ENCODE assay signal across 8 mouse cellular contexts in the genomic region with DNA sequence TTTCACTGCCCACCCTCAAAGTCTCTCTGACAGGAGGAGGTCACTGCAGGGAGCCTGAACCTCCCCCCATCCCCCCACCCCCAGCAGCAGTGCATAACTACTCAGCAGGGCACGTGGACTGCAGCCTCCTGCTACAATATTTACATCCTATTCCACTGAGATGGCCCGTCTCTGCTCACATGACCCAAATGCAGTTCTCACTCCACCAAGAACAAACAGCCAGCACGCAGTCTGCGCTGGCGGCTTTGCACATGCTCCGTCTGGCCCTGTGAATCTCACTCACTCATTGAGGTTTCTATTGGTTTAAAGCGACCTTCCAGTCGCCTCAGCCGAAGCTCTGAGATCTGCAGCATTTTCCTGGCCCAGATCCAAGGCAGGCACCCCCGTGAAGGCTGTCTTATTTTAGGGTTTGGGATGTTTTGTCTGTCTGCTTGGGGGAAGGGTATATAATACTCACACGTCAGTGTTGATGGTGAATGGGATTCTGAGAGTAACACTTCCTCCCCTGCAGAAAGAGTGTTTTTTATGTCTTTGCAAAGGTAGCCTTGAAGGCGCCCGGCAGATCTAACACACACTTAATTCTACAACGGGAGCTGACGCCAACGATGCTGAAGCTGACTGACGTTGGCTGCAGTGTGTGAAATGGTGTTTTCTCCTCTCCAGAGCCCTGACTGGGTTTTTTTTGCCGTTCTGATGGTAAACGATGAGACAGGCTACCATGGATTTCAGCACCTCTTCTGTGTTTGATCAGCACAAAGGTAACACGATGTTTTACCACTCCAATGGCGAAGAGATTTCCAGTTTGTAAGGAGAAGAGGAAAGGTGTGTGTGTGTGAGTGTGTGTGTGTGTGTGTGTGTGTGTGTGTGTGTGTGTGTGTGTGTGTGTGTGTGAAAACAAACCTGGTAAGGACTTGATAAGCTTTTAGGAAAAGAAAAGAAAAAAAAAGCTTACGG. TPM values are rescaled to one million over a fixed set of nuclear protein-coding genes. Genes with fewer than 3 reads are reported as not detected.
A peak's percentile ranks its signal among the peaks of the same experiment; 100 is the strongest.
DNase-seq lines count a peak whose midpoint lies in the region; ATAC-seq and TF ChIP-seq lines count a peak whose summit lies in the region.

Ankrd55 (plus strand) TSS at position 227 of the 954 bp plus-strand sequence.

- no peaks in the 10 kb centered on the region for H3K9me3 ChIP-seq in forebrain, embryonic 15.5 days
- no peaks in the 10 kb centered on the region for H3K9me3 ChIP-seq in hindbrain, postnatal 0 days (ENCODE audit: low read length)

- peak; percentile 71 for DNase-seq in ES-CJ7 (ENCODE audit: low read depth, low spot score)
- DNase-seq in cerebellum, adult 11 months = peak; percentile 31
- peak; percentile 91 for DNase-seq in hindbrain, postnatal 0 days (ENCODE audit: low spot score)
- peak; percentile 51 to 53 for DNase-seq in layer of hippocampus, postnatal 36 days
- peak; percentile 57 for DNase-seq in lung, postnatal 10 days
- DNase-seq in retina, postnatal 7 days (ENCODE audit: low read depth, low spot score) = peak; percentile 44
- peak; percentile 15 to 26 for DNase-seq in urinary bladder, postnatal 36 days (ENCODE audit: low spot score in 2 of 2)

- ATAC-seq in forebrain, embryonic 15.5 days (replicated peaks) = peak; percentile 94
- peak; percentile 96 for ATAC-seq in hindbrain, postnatal 0 days

- H3K9ac ChIP-seq in forebrain, embryonic 15.5 days (replicated peaks) = peak within 1 kb of the TSS; percentile 43
- peak within 1 kb of the TSS; percentile 48 for H3K9ac ChIP-seq in hindbrain, postnatal 0 days (replicated peaks; ENCODE audit: low read length)

- 19% methylated on average over 22 of the region's 22 CpGs for WGBS in forebrain, embryonic 15.5 days
- 15% methylated on average over 22 of the region's 22 CpGs for WGBS in hindbrain, postnatal 0 days

- peak within 1 kb of the TSS; percentile 43 for H3K4me2 ChIP-seq in forebrain, embryonic 15.5 days (replicated peaks)
- H3K4me2 ChIP-seq in hindbrain, postnatal 0 days (ENCODE audit: low read depth, low read length) = peak within 1 kb of the TSS; percentile 57

- no peaks in the 10 kb centered on the region for H3K36me3 ChIP-seq in forebrain, embryonic 15.5 days
- H3K36me3 ChIP-seq in hindbrain, postnatal 0 days (ENCODE audit: insufficient read depth, low read length) = no peaks in the 10 kb centered on the region

- H3K4me3 ChIP-seq in forebrain, embryonic 15.5 days = peak within 1 kb of the TSS; percentile 32
- H3K4me3 ChIP-seq in hindbrain, postnatal 0 days (ENCODE audit: low read length) = peak within 1 kb of the TSS; percentile 41

- H3K27ac ChIP-seq in forebrain, embryonic 15.5 days (replicated peaks) = peak within 1 kb of the TSS; percentile 78
- H3K27ac ChIP-seq in hindbrain, postnatal 0 days = peak within 1 kb of the TSS; percentile 87

- H3K27me3 ChIP-seq in forebrain, embryonic 15.5 days = no peaks in the 10 kb centered on the region
- H3K27me3 ChIP-seq in hindbrain, postnatal 0 days (ENCODE audit: insufficient read depth, low read length) = no peaks in the 10 kb centered on the region

- no peak for TF ChIP-seq CTCF in hindbrain, postnatal 0 days (IDR thresholded peaks at IDR 0.05; ENCODE audit: low read depth)

- peaks cover 17% of the 10 kb centered on the region for H3K4me1 ChIP-seq in forebrain, embryonic 15.5 days
- peaks cover 9% of the 10 kb centered on the region; the same call in 1 of the 2 replicates for H3K4me1 ChIP-seq in hindbrain, postnatal 0 days (ENCODE audit: insufficient read depth, low read length)

RNA-seq across cellular contexts. Expression of gene Ankrd55, which starts in this region (rescaled TPM):
- polyA plus RNA-seq in forebrain, embryonic 15.5 days (2015; fragmentation: Nextera tagmentation; extraction: Ambion mirVana) = 2.6 TPM in 2 replicates
- total RNA-seq in hindbrain, postnatal 0 days (2014; rRNA removed) = 16.5 and 25.5 TPM in 2 replicates
- polyA plus RNA-seq in hindbrain, postnatal 0 days (2015; fragmentation: Nextera tagmentation; extraction: Ambion mirVana) = 12.0 and 12.4 TPM in 2 replicates
- total RNA-seq in layer of hippocampus, postnatal 36 days (2021) = 1 to 10 TPM; 3.3 to 3.5 TPM

Comparison
In these comparisons a context has a peak if more than half of its experiments do, and no peak if none do; other contexts are left out.
1. Peak in every context shown above with its lines: DNase-seq, ATAC-seq, H3K4me3 ChIP-seq and H3K27ac ChIP-seq.
2. DNase-seq: peak in every context shown above with its lines; median percentile 91 in hindbrain, postnatal 0 days; 71 in ES-CJ7; 57 in lung, postnatal 10 days; 52 in layer of hippocampus, postnatal 36 days; 44 in retina, postnatal 7 days; 31 in cerebellum, adult 11 months; 20 in urinary bladder, postnatal 36 days.